Mouse (Mus musculus): ENCODE results near the gene Arl15.

Arl15 gene

GRCm38 (mm10) chr13:114199746-114200145 lies 405.4 kb downstream of the Arl15 start:
- no peak for DNase-seq (ENCODE audit: low read depth, low spot score)

GRCm38 (mm10) chr13:114200545-114200944 lies 406.2 kb downstream of the Arl15 start:
- no peak for DNase-seq (ENCODE audit: low read depth, low spot score)

GRCm38 (mm10) chr13:114202806-114203570 lies 408.7 kb downstream of the Arl15 start:
- no peak for DNase-seq (ENCODE audit: low read depth, low spot score)

Data from mesoderm, embryonic 11.5 days (tissue).